Comparison of ENCODE assay signal across 20 mouse cellular contexts in genomic region chr15:8738156-8738555, GRCm38 (mm10). TPM values are rescaled to one million over a fixed set of nuclear protein-coding genes. Genes with fewer than 3 reads are reported as not detected.
DNase-seq lines count a peak whose midpoint lies in the region; ATAC-seq and TF ChIP-seq lines count a peak whose summit lies in the region.
"Had no signal": no experiment of that assay in that cellular context is flagged by ENCODE, and none has a peak within 500 bp of the region (broad histone marks: within the 10 kb centered on the region; RNA-seq: fewer than 3 reads in every experiment).

No protein-coding gene starts in this region.

- DNase-seq in gastrocnemius, adult 2 months = peak; percentile 22
- no peak for DNase-seq in gastrocnemius, adult 8-10 months (ENCODE audit: low spot score in 2 of 2)
- peak; percentile 72 for DNase-seq in adipocyte (ENCODE audit: low spot score)
- DNase-seq in cerebellum, adult 11-12 months = peak; percentile 29
- DNase-seq in cerebellum, postnatal 36 days = peak; percentile 20 to 29
- DNase-seq in spleen, postnatal 36 days (ENCODE audit: low spot score in 2 of 2) = no peak
- DNase-seq: adrenal gland, postnatal 25 days; gastrocnemius, postnatal 10 days; heart, postnatal 10 days; lung, adult 2 months; right cerebral cortex, postnatal 25 days; thymus, postnatal 4 days had no signal

- TF ChIP-seq CTCF in gastrocnemius, adult 2 months (IDR thresholded peaks at IDR 0.05) = no peak

- H3K4me3 ChIP-seq in gastrocnemius, adult 2 months = no peak overlapping the region
- H3K4me3 ChIP-seq: embryonic facial prominence, embryonic 10.5 days; erythroblast, embryonic 14.5 days; neural tube, embryonic 12.5 days had no signal

- H3K27ac ChIP-seq in gastrocnemius, adult 2 months = no peak overlapping the region
- H3K27ac ChIP-seq: embryonic facial prominence, embryonic 10.5 days; macrophage; neural tube, embryonic 12.5 days had no signal

- intact Hi-C loops in gastrocnemius, adult 2 months (cut with DNase I) = no loop called here

- no peak for ATAC-seq in CD4-positive, CD25-positive, alpha-beta regulatory T cell, adult 4 months
- ATAC-seq: inflammation-experienced regulatory T-cells, adult 6 months; midbrain, embryonic 16.5 days had no signal

RNA-seq across cellular contexts. Expression of gene Slc1a3, which starts 27.6 kb away (rescaled TPM):
- total RNA-seq in gastrocnemius, adult 2 months (2021) = 1 to 10 TPM; 1.2 TPM
- total RNA-seq in gastrocnemius, adult 8-10 months (2022) = 1 to 10 TPM in 3 of 4 experiments, under 1 TPM in 1; 0.56 to 2.8 (median 1.3) TPM
- under 1 TPM in 1 of 2 experiments, not detected in 1; 0.24 TPM for polyA plus RNA-seq in CD4-positive, CD25-positive, alpha-beta regulatory T cell, adult 4 months (2017; shearing (Covaris generic))
- polyA plus RNA-seq: erythroblast, embryonic 14.5 days; G1E had no signal

Comparison
In these comparisons a context has a peak if more than half of its experiments do, and no peak if none do; other contexts are left out.
1. DNase-seq: peak in gastrocnemius, adult 2 months (single experiment), adipocyte (single experiment), cerebellum, adult 11-12 months (single experiment) and cerebellum, postnatal 36 days (2 of 2); none in gastrocnemius, adult 8-10 months (0 of 2) and spleen, postnatal 36 days (0 of 2).